Mouse (Mus musculus): Measurements from ENCODE around the gene 9130213A22Rik.

9130213A22Rik gene

DNA sequence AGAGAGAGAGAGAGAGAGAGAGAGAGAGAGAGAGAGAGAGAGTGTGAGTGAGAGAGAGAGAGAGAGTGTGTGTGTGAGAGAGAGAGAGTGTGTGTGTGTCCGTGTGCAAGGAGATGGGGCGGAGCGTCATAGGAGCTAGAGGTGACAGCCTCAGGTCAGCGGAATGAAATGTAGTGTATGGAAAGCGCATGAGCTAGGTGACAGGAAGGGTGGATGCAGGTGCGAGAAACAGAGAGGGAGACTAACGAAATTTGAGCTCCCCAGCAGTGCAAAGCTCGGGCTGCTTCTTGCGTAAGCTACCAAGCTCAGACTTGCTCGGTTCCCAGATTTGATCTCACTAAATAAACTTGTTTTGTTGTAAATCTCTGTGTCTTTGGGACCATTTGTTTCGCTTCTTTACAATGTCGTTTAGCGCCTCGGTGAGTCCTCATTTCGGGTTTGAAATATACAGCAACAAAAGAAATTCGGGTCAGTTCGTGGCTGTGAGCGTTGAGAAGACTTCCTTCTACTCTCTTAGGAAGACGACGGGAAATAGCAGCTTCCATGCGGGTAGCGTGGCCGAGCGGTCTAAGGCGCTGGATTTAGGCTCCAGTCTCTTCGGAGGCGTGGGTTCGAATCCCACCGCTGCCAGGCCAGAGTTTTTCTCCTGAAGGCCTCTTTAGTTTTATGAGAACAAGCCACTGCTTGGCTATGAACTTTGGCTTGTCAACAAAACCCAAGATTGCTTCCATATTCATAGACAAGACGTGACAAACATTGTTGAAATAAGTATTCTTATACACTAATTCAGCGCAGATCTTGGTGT is 1.5 kb upstream of the 9130213A22Rik start:
- peak; percentile 64 to 66 for DNase-seq (ENCODE audit: low read depth in 2 of 2, low spot score in 2 of 2)

DNA sequence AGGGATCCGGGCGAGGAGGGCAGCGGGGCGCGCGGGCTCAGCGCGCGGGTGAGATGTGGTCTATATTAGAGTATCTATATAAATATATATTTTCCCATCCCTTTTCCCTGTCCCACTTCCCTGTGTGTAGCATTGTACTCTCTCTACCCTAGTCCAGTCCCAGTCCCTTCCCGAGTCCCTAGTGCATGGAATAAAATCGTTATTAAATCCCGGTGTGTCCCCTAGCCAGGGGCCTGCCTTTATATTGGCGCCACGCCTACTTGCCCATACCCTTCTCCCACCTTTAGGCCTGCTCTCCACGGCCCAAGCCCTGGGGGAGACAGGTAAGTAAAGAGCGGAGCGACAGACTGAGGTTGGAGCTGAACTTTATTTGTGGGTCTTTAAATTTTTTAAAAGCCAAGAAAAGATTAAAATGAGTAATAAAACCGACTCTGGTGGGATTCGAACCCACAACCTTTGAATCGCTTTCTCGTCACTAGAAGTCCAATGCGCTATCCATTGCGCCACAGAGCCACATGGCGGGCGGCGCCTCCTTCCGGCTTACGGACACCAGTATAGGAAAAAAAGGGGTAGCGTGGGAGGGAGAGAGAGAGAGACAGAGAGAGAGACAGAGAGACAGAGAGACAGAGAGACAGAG is 785 bp upstream of the 9130213A22Rik start:
- DNase-seq (ENCODE audit: low read depth in 2 of 2, low spot score in 2 of 2), result peak; percentile 83 to 89

DNA sequence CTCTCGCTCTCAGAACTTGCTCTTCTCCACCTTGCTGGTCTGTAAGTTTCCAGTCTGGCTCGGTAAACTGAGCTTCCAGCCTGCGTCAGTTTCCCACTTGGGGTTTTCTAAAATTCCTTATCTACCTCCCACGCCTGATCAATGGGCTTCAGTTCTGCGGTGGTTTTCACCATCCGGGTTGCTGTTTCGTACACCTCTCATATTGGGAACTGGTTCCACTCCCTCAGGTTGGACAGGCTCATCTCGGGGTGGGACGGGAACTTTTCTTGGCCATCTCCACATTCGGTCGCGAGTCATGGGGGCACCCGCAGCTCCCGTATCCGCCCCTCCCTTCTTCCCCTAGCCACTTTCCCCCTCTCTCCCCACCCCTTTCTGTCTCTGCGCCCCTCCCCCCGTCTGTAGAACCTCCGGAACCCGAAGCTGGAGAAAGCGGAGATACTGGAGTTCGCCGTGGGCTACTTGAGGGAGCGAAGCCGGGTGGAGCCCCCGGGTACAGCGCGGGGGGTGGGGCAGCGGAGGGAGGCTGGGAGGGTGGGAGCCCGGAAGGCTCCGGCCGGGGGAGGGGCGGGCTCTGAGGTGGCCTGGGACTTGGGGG is 551 bp downstream of the 9130213A22Rik start:
- DNase-seq (ENCODE audit: low read depth in 2 of 2, low spot score in 2 of 2), result no peak

DNA sequence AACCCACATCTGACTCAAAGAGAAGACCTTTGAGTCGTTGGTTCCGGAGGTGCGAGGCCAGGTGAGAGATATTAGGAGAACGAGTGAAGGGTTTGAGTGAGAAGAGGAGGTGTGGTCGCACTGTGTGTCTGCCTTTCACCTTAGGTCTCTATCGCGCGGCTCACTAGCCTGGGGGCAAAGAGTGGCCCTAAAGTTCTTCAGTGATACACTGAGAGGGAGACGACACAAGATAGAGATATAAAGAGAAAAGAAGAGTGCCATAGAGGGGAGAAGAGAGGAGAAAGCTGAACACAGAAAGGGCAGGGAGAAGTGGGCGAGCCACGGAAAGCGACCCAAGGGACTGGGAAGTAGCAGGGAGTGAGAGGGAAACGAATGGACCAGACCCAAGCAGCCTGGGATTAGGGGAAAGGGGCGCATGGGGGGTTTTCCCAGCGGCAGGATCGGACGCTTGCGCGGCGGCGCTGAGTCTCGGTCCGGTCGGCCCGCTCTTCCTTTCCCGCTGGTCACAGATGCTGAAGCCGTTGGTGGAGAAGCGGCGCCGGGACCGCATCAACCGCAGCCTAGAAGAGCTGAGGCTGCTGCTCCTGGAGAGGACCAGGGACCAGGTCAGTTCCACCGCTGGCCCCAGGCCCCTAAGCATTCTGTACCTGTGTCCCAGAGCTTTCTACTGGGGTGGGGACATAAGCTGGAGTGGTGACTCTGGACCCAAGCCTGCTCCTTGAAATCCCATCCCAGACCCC is 1.2 kb downstream of the 9130213A22Rik start:
- DNase-seq (ENCODE audit: low read depth in 2 of 2, low spot score in 2 of 2), result no peak

DNA sequence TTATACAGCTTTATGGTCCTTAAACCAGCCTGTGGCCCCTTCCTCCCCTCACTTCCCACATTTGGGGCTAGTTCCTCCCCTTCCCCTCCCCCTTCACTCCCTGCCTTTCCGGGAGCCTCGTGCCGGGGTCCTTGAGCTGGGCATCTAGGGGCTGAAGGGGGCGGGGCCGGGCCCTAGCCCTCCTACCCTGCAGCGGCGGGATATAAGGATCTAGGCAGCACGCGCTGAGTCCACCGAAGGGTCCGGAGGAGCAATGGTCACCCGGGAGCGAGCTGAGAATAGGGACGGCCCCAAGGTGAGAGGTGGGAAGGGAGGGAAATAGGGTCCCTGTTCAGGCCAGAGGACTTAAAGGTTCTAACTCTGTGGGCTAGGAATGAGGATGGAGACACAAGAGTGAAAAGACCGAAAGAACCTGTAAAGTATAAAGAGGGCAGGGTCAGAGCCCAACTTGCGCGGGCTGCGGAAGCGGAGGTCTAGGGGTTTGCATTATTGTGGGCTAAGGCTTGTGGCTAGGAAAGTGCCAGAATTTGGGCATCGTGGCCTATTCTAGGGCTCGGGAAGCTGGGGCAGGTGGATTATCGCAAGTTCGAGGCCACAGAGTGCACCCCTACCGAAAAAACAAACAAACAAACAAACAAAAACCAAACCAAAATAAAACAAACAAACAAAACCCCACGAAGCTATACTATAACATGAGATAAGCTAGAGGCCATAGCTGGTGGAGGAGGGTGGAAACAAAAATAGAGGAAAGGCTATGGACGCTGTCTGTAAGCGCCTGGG is 2.0 kb downstream of the 9130213A22Rik start, which contains the start of gene Hes7:
Hes7 (plus strand) TSS at position 184 of the 780 bp plus-strand sequence.
- DNase-seq (ENCODE audit: low read depth in 2 of 2, low spot score in 2 of 2), result no peak

DNA sequence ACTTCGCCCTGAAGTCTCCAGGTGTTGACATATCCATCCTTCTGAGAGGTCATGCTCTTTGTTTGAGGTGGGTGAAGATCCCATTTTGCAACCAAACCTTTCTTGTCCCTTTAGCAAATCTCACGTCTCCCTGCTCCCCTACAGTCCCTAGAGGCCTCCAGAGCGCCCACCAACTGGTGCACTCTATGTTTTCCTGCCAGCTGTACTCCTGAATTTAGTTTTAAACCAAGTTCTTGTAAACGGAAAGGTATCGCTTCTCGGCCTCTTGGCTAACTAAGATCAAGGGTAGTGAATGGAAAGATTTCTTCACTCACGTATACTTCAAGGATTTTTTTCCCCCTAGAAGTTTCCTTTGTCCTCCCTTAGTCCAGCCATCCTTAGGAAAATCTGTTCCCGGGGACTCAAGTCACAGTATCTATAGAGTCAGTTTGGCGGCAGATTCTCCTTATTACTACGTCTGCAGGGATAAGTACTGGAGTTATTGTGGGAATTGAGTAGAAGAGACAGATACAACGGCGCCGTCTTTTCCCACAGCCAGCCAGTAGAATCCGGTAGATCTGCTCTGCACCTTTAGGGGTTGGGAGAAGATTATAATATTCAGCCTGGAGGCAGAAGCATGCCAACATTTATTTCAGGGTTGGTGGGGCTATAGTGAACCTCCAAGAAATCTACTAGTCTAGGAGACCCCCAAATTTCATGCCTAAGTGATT is 2.8 kb downstream of the 9130213A22Rik start:
- no peak for DNase-seq (ENCODE audit: low read depth in 2 of 2, low spot score in 2 of 2)

DNA sequence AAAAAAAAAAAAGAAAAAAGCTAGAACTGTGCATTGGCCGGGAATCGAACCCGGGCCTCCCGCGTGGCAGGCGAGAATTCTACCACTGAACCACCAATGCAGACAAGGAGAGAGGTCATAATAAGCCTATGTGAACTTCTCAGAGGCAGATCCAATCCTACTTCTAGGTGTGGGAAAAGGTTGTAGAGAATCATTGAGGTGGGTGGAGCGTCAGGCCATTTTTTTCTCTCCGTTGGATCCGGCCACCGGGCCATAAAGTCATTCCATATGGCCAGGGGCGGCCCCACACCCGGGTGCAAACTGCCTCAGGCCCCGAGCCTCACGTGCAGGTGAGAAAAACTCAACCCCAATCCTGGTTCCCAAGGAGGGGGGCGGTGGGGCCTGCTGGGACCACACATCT is 3.6 kb downstream of the 9130213A22Rik start:
- peak; percentile 90 for DNase-seq (ENCODE audit: low read depth in 2 of 2, low spot score in 2 of 2)

DNA sequence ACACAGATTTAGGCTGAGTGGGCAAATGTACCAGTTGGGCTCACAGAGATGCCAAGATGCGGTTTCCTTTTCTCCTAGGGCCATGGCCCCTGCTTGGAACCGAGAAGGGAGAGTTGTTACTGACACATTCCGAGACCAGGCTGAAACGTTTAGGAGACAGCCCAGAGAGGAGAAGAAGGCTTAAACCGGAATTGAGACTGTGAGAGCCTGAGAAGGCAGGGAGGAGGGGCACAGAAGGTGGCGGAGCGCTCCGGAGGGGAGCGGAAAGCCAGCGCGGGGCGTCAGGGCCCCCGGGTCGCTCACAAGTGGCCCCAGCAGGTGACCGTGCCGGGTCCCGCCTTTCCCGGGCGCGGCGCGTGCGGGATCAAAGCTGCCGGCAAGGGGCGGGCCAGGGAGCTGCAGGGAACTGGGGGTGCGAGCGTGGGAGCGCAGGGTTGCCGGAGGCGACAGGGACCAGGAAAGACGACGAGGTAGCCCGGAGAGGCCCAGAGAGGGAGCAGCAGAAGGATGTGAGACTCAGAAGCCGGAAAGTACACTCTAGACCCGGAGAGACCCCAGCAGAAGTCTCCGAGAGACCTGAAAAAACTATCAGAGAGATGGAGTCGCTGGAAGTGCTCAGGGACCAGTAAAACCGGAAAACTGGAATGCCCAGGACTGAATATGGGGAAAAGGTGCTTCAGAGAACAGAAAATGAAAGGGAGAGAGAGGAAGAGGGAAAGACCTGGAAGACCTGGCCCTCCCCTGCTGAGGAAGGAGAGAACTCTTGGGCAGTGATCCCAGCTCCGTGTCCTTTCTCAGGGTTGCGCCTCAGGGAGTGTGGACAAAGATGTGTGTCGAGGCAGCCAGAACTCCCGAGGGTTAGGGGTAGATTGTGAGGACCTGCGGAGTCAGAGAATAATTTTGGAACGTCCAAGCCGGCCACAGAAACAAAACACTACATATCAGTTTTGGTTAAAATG is 4.4 kb downstream of the 9130213A22Rik start:
- peak; percentile 56 to 61 for DNase-seq (ENCODE audit: low read depth in 2 of 2, low spot score in 2 of 2)

DNA sequence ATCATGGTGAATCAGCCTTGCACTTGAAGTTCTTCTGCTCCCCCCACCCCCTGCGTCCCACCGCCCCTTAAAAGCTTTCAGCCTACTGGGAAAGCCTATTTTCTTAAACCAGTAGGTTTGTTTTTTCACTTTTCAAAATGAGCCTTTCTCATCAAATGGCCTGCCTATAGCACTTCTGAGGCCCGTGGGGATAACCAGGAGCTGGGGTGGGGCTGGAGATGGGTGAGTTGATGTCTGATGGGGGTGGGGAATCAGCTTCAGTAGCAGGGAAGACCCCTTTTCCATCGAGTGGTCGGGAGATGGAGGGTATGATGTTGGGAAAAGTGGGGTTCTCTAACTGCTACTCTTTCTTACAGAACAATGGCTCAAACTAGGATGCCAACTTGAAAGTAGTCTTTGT is 5.5 kb downstream of the 9130213A22Rik start:
- DNase-seq (ENCODE audit: low read depth in 2 of 2, low spot score in 2 of 2), result no peak

DNA sequence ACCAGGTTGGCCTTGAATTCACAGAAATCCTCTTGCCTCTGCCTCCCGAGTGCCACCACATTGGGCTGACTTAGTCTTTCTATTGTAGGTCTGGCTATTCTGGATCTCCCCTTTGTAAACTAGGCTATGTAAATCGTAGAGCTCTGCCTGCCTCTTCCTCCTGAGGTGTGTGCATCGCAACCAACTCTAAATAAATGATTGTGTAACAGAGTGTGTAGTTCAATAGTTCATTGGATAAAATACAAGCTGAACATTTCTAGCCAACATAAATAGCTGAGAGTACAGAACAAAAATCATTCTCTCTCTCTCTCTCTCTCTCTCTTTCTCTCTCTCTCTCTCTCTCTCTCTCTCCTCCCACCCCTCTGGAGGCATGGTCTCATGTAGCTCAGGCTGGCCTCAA is 7.8 kb downstream of the 9130213A22Rik start:
- DNase-seq (ENCODE audit: low read depth in 2 of 2, low spot score in 2 of 2), result no peak

DNA sequence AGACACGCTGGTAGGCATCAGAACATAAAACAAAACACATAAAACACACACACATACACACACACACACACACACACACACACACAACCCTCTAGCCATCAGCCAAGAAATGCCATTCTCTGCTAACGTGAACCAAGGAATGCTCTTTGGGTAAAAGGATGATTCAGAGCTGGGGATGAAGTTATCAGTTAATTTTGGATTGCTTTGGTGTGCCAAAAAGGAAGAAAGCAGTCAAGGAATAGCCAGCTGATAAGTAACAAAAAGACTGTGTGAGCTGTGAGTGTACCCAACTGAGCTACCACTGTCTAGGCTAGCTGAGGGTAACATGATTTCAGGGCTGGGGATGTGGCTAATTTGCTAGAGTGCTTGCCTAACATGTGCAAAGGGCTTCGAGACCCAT is 8.4 kb downstream of the 9130213A22Rik start:
- no peak for DNase-seq (ENCODE audit: low read depth in 2 of 2, low spot score in 2 of 2)

DNA sequence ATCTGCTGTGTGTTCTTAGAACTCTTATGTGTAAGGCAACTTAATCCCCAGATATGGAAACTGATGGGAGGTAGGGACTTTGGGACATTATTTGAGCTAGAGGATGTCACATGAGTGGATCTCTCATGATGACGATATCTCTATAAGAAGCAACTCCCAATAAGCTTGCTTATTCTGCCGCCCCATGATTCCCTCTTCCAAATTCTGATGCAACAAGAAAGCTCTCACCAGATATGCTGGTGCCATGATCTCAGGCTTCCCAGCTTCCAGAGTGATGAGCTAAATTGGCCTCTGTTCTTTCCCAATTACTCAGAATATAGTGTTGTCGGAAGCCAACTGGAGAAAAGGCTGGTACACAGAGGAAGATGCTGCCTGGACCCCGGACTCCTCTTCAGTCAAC is 10.5 kb downstream of the 9130213A22Rik start:
- DNase-seq (ENCODE audit: low read depth in 2 of 2, low spot score in 2 of 2), result no peak

DNA sequence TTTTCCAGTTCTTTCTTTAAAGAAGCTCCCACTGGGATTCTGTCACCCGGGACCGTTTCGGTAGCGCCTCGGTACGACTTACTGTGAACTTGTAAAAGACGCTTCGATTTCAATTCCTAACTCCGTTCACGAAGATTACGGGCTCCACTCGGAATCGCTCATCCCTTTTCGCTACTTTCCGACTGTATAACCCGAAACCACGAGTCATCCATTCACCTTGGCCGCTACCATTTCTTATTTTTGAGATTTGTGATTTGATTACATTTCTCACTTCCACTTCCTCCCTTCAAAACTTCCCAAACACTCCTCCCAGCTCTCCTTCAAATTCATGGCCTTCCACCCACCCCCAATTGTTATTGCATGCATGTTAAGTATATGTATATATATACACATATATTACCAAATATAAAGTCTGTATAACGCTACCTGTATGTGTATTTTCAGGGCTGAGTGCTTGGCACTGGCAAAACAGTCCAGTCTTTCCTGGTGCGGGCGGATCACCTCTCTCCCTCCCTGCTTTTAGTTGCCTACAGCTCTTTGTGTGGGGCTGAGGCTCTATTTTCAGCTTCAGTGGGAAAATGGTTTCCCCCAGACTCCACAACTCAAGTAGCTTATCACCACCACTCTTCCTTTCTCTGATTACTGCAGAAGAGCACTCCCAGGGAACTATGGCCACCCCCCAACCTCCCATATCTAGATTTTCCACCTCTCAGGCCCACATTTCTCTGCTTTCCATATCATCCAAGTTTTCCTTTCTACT is 11.2 kb downstream of the 9130213A22Rik start:
- DNase-seq (ENCODE audit: low read depth in 2 of 2, low spot score in 2 of 2), result no peak

DNA sequence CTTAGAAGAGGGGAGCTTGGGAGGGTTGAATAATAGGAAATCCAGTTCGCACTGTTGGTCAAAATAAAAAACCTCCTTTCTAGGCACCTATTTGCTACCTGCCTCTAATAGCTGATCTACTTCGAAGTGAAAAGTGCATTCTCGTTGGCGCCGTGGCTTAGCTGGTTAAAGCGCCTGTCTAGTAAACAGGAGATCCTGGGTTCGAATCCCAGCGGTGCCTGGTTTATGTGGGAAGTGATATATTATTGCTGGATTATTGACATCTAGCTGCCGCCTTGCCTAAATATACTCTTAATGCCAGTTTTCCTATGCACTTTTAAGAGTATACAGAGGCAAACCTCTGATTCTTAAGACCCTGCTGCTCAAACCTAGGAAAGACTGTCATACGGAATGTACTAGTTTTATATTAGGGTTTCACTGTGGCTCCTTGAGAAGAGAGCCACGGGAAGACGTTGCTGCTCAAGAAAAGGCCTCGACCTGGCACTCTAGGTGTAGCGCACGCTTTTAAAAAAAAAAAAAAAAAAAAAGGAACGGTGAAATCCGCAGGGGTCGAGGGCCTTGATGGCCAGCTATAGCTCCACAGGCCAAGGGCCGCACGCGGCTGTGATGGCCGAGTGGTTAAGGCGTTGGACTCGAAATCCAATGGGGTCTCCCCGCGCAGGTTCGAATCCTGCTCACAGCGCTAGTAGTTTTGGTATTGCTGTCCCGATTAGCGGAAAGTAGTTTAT is 11.9 kb downstream of the 9130213A22Rik start:
- DNase-seq (ENCODE audit: low read depth in 2 of 2, low spot score in 2 of 2), result peak; percentile 89 to 93

DNA sequence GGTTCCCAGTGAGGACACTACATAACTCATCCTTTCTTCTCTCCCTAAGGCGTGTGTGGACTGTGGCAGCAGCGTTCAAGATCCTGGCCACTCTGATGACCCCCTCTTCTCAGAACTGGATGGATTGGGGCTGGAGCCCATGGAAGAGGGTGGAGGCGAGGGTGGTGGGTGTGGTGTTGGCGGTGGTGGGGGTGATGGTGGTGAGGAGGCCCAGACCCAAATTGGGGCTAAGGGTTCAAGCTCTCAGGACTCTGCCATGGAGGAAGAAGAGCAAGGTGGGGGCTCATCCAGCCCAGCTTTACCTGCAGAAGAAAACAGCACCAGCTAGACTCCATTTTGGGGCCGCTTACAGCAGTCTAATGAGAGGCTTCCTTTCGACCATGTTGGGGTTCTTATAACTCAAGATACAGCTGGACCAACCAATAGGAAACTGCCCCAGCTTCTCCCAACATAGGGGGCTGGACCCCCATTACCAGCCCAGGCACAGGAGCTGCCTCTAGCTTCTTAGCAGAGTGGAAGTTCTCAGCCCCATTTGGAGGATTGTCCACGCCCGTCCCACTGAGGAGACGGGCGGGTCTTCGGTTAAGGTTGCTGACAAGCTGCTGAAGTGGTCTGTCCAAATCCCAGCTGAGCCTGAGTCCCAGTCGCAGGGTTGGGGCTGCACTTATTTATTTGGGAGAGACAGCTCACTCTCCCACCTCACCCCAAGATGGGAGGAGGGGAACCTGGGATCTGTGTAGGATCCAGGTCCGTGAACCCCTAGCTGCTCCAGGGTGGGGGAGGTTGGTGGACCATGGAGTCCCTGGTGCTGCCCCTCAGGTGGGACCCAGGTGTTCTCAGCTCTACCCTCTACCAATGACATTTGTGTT is 13.1 kb downstream of the 9130213A22Rik start:
- DNase-seq (ENCODE audit: low read depth in 2 of 2, low spot score in 2 of 2), result no peak

DNA sequence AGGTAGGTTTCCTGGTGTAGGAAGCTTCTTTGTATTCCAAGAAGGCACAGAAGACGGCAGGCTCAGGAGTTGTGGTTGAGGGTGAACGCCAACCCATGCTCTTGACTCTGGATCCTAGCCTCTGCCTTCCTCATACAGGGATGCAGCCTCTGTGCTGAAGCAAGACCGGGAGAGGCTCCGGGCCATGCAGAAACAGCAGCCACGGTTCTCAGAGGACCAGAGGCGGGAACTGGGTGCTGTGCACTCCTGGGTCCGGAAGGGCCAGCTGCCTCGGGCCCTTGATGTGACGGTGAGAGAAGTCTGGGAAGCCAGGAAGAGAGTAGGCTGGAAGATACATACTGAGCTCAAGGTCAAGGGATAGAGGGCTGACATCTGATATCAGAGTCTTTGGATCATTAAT is 14.2 kb downstream of the 9130213A22Rik start:
- DNase-seq (ENCODE audit: low read depth in 2 of 2, low spot score in 2 of 2), result no peak

DNA sequence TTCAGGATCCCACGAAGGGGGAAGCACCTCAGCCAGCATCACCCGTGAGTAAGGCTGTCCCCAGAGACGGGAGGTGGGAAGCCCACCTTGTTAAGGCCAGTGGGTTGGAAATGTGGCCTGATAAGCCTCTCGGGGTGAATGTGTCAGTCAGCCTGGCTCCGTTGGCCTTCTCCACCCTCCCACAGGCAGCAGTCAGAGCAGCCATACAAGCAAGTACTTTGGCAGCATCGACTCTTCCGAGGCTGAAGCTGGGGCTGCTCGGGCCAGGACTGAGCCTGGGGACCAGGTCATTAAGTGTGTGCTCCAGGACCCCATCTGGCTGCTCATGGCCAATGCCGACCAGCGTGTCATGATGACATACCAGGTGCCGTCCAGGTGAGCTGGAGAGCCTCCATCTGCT is 14.7 kb downstream of the 9130213A22Rik start:
- DNase-seq (ENCODE audit: low read depth in 2 of 2, low spot score in 2 of 2), result no peak

Measured in CD8-positive naive resting alpha-beta T cell, adult 2 months (primary cell).